Mouse (Mus musculus) embryonic facial prominence, embryonic 11.5 days (tissue): ENCODE results near the gene Adk. TPM values are rescaled to one million over a fixed set of nuclear protein-coding genes. Genes with fewer than 3 reads are reported as not detected.

Experiments
- ATAC-seq: fragments of 200-750 bp; cut with Nextera tagmentation; replicated peaks from 2 replicates; pipeline ENCODE4 v1.8.0; 2017; ENCODE audit warnings: low read depth; ENCODE audit not compliant: insufficient number of reproducible peaks, low FRiP score, low TSS enrichment
- DNase-seq: peaks from one replicate; pipeline ENCODE4 v3.0.0-alpha.2; 2015; ENCODE audit warnings: low spot score
- H3K27ac ChIP-seq: fragments of 300-500 bp; sonication (generic); replicated peaks from 2 replicates; pipeline ENCODE4 v1.5.1; 2014; ENCODE audit warnings: mild to moderate bottlenecking, low read depth, low read length, control low read depth
- H3K27me3 ChIP-seq: fragments of 300-500 bp; sonication (generic); 2 replicates; pipeline ENCODE4 v1.6.1; 2014; ENCODE audit warnings: mild to moderate bottlenecking, low read length, moderate library complexity, mixed read lengths; ENCODE audit not compliant: control insufficient read depth, insufficient read depth
- H3K36me3 ChIP-seq: fragments of 300-500 bp; sonication (generic); replicated peaks from 2 replicates; pipeline ENCODE4 v1.6.1; 2014; ENCODE audit warnings: low read depth, mild to moderate bottlenecking, low read length, moderate library complexity, mixed read lengths; ENCODE audit not compliant: control insufficient read depth, insufficient read depth
- H3K4me1 ChIP-seq: fragments of 300-500 bp; sonication (generic); 2 replicates; pipeline ENCODE4 v1.6.1; 2014; ENCODE audit warnings: low read length, mixed read lengths; ENCODE audit not compliant: control insufficient read depth, insufficient read depth
- H3K4me2 ChIP-seq: fragments of 300-500 bp; sonication (generic); 2 replicates; pipeline ENCODE4 v1.6.1; 2014; ENCODE audit warnings: low read depth, mild to moderate bottlenecking, control low read depth, low read length, moderate library complexity
- H3K4me3 ChIP-seq: fragments of 300-500 bp; sonication (generic); 2 replicates; pipeline ENCODE4 v1.5.1; 2014; ENCODE audit warnings: low read depth, low read length, control low read depth
- H3K9ac ChIP-seq: fragments of 300-500 bp; sonication (generic); replicated peaks from 2 replicates; pipeline ENCODE4 v1.6.1; 2014; ENCODE audit warnings: mild to moderate bottlenecking, control low read depth, low read length
- H3K9me3 ChIP-seq: fragments of 300-500 bp; sonication (generic); replicated peaks from 2 replicates; pipeline ENCODE4 v1.6.1; 2016; ENCODE audit warnings: mild to moderate bottlenecking, low read length, inconsistent platforms, mixed read lengths; ENCODE audit not compliant: control insufficient read depth
- WGBS: fragments of 180-500 bp; shearing (Covaris S2); extraction: QIAGEN DNeasy Blood & Tissue Kit; methylation state at CpG from one replicate; pipeline ENCODE4 v1.1.7; 2014; 5-methylcytosine and 5-hydroxymethylcytosine counted together
- polyA plus RNA-seq: library from polyadenylated mRNA; unstranded; fragments of >200 nt; fragmentation: Nextera tagmentation; extraction: Ambion mirVana; gene quantifications from 2 replicates; pipeline ENCODE4 v1.2.1, GENCODE M21; 2014

The Adk gene
- polyA plus RNA-seq, 1 experiment from 2014 or later = 178 TPM

GRCm38 (mm10) chr14:21490141-21490540, 437.8 kb downstream of the Adk start:
- Histone ChIP-seq H3K4me3 (no peak overlapping the region), H3K4me1 (no peaks in the 10 kb centered on the region), H3K4me2 (no peak overlapping the region), H3K9me3 (no peaks in the 10 kb centered on the region), H3K27ac (no peak overlapping the region), H3K9ac (no peak overlapping the region), H3K27me3 (no peaks in the 10 kb centered on the region), H3K36me3 (no peaks in the 10 kb centered on the region)
- ATAC-seq (no peak), DNase-seq (no peak)
- WGBS = 83% methylated on average over 4 of the region's 4 CpGs

Other genes starting within 250 kb of the Adk start
- gene Plau, start 215.9 kb upstream of the Adk start, polyA plus RNA-seq = 0.83 and 1.0 TPM in 2 replicates
- 40.4 and 43.8 TPM in 2 replicates for gene Vcl, start 123.2 kb upstream of the Adk start, polyA plus RNA-seq
- gene Ap3m1, start 66 bp upstream of the Adk start, polyA plus RNA-seq = 111 and 118 TPM in 2 replicates